Mouse (Mus musculus): Measurements from ENCODE around the gene Defb41.

- no peak for TF ChIP-seq CTCF (IDR thresholded peaks at IDR 0.05; ENCODE audit: low read depth, low read length)
- TF ChIP-seq POLR2A (IDR thresholded peaks at IDR 0.05; ENCODE audit: extremely low read depth, insufficient read depth, low read length): no peak
These were observed 23.9 kb upstream of the Defb41 start for GRCm38 (mm10) chr1:18288860-18289259.

Measured in liver, adult 2 months (tissue).